Mouse (Mus musculus) forebrain, embryonic 13.5 days (tissue): ENCODE results near the gene Miip. TPM values are rescaled to one million over a fixed set of nuclear protein-coding genes. Genes with fewer than 3 reads are reported as not detected.

Experiments
- ATAC-seq: fragments of 200-750 bp; cut with Nextera tagmentation; 2 replicates; pipeline ENCODE4 v1.8.0; 2017
- H3K27ac ChIP-seq: fragments of 300-500 bp; sonication (generic); 2 replicates; pipeline ENCODE4 v1.5.1; 2015; ENCODE audit warnings: inconsistent platforms, mild to moderate bottlenecking, moderate library complexity
- H3K27me3 ChIP-seq: fragments of 300-500 bp; sonication (generic); 2 replicates; pipeline ENCODE4 v1.6.1; 2015; ENCODE audit warnings: mild to moderate bottlenecking, inconsistent platforms
- H3K36me3 ChIP-seq: fragments of 300-500 bp; sonication (generic); 2 replicates; pipeline ENCODE4 v1.6.1; 2015; ENCODE audit warnings: mild to moderate bottlenecking, inconsistent platforms; ENCODE audit not compliant: poor library complexity, severe bottlenecking
- H3K4me1 ChIP-seq: fragments of 300-500 bp; sonication (generic); 2 replicates; pipeline ENCODE4 v1.6.1; 2015; ENCODE audit warnings: inconsistent platforms
- H3K4me2 ChIP-seq: fragments of 300-500 bp; sonication (generic); 2 replicates; pipeline ENCODE4 v1.6.1; 2015; ENCODE audit warnings: inconsistent platforms, mild to moderate bottlenecking, moderate library complexity
- H3K4me3 ChIP-seq: fragments of 300-500 bp; sonication (generic); 2 replicates; pipeline ENCODE4 v1.5.1; 2015; ENCODE audit warnings: mild to moderate bottlenecking, inconsistent platforms
- H3K9ac ChIP-seq: fragments of 300-500 bp; sonication (generic); 2 replicates; pipeline ENCODE4 v1.6.1; 2015; ENCODE audit warnings: mild to moderate bottlenecking, inconsistent platforms
- H3K9me3 ChIP-seq: fragments of 300-500 bp; sonication (generic); replicated peaks from 2 replicates; pipeline ENCODE4 v1.6.1; 2016; ENCODE audit warnings: inconsistent platforms
- WGBS: fragments of 180-500 bp; shearing (Covaris S2); methylation state at CpG from one replicate; pipeline ENCODE4 v1.1.7; 2015; 5-methylcytosine and 5-hydroxymethylcytosine counted together
- polyA plus RNA-seq: library from polyadenylated mRNA; unstranded; fragments of >200 nt; fragmentation: Nextera tagmentation; extraction: Ambion mirVana; gene quantifications from 2 replicates; pipeline ENCODE4 v1.2.1, GENCODE M21; 2015

Gene Miip
- polyA plus RNA-seq, result 60.4 and 62.3 TPM in 2 replicates

- Histone ChIP-seq H3K4me3 (peak within 1 kb of the TSS; percentile 86), H3K36me3 (peaks cover 52% of the 10 kb centered on the region), H3K4me1 (peaks cover 26% of the 10 kb centered on the region), H3K9me3 (no peaks in the 10 kb centered on the region), H3K4me2 (peak within 1 kb of the TSS; percentile 91), H3K9ac (peak within 1 kb of the TSS; percentile 87), H3K27ac (peak within 1 kb of the TSS; percentile 80), H3K27me3 (no peaks in the 10 kb centered on the region)
- ATAC-seq, result peak; percentile 98
- WGBS, result under 1% methylated on average over 30 of the region's 30 CpGs
These were observed at the start of gene Miip, which contains the start of gene Fv1 for GRCm38 (mm10) chr4:147868450-147869031. Gene Miip, minus strand, starts transcription at chr4:147868816. Gene Fv1, plus strand, starts transcription at chr4:147868979.

GRCm38 (mm10) chr4:147909486-147909885, 40.9 kb upstream of the Miip start:
- H3K4me1 ChIP-seq, result peaks cover 4% of the 10 kb centered on the region
- WGBS, result 92% methylated on average over 5 of the region's 5 CpGs
- no peaks in the 10 kb centered on the region for H3K36me3 ChIP-seq
- ATAC-seq, result no peak
- no peak overlapping the region for H3K4me2 ChIP-seq
- H3K27ac ChIP-seq, result no peak overlapping the region
- no peaks in the 10 kb centered on the region for H3K9me3 ChIP-seq
- no peak overlapping the region for H3K4me3 ChIP-seq
- H3K27me3 ChIP-seq, result no peaks in the 10 kb centered on the region
- no peak overlapping the region for H3K9ac ChIP-seq

- Histone ChIP-seq H3K27me3 (no peaks in the 10 kb centered on the region), H3K4me2 (no peak overlapping the region), H3K36me3 (peaks cover 16% of the 10 kb centered on the region), H3K4me1 (peaks cover 14% of the 10 kb centered on the region), H3K9me3 (no peaks in the 10 kb centered on the region), H3K9ac (no peak overlapping the region), H3K27ac (no peak overlapping the region), H3K4me3 (no peak overlapping the region)
- ATAC-seq, result no peak
- WGBS, result 87% methylated on average over 5 of the region's 5 CpGs
These were observed 37.6 kb upstream of the Miip start for GRCm38 (mm10) chr4:147906230-147906629.

- Histone ChIP-seq H3K9me3 (no peaks in the 10 kb centered on the region), H3K9ac (peak overlapping the region; percentile 88), H3K4me1 (peaks cover 14% of the 10 kb centered on the region), H3K36me3 (peaks cover 24% of the 10 kb centered on the region), H3K27ac (0 out of 2 replicates have a peak overlapping the region, but pooled peaks have one; percentile 61), H3K4me3 (peak overlapping the region; percentile 90), H3K4me2 (peak overlapping the region; percentile 59), H3K27me3 (no peaks in the 10 kb centered on the region)
- WGBS, result 0% methylated on average over 8 of the region's 8 CpGs
- ATAC-seq, result peak; percentile 50; the same call in 1 of the 2 replicates
These were observed 36.6 kb upstream of the Miip start for GRCm38 (mm10) chr4:147905090-147905659.

GRCm38 (mm10) chr4:147904313-147905089, 35.9 kb upstream of the Miip start, which contains the start of gene Mfn2:
Gene Mfn2, minus strand, starts transcription at chr4:147904704.
- H3K9me3 ChIP-seq, result no peaks in the 10 kb centered on the region
- peaks cover 31% of the 10 kb centered on the region for H3K36me3 ChIP-seq
- peak within 1 kb of the TSS; percentile 61 for H3K27ac ChIP-seq
- H3K4me2 ChIP-seq, result peak within 1 kb of the TSS; percentile 68
- peak within 1 kb of the TSS; percentile 88 for H3K9ac ChIP-seq
- H3K4me1 ChIP-seq, result peaks cover 14% of the 10 kb centered on the region
- ATAC-seq, result peak; percentile 96
- WGBS, result under 1% methylated on average over 53 of the region's 59 CpGs
- peak within 1 kb of the TSS; percentile 90 for H3K4me3 ChIP-seq
- H3K27me3 ChIP-seq, result no peaks in the 10 kb centered on the region

GRCm38 (mm10) chr4:147903601-147904000, 35.0 kb upstream of the Miip start:
- no peaks in the 10 kb centered on the region for H3K27me3 ChIP-seq
- H3K9ac ChIP-seq, result peak overlapping the region; percentile 88
- no peaks in the 10 kb centered on the region for H3K9me3 ChIP-seq
- peak overlapping the region; percentile 68 for H3K4me2 ChIP-seq
- ATAC-seq, result no peak
- H3K4me1 ChIP-seq, result peaks cover 14% of the 10 kb centered on the region
- H3K4me3 ChIP-seq, result peak overlapping the region; percentile 90
- no peak overlapping the region for H3K27ac ChIP-seq
- H3K36me3 ChIP-seq, result peaks cover 40% of the 10 kb centered on the region
- WGBS, result 86% methylated on average over 3 of the region's 3 CpGs

- no peaks in the 10 kb centered on the region for H3K9me3 ChIP-seq
- no peak overlapping the region for H3K4me3 ChIP-seq
- no peak for ATAC-seq
- peaks cover 14% of the 10 kb centered on the region for H3K4me1 ChIP-seq
- H3K9ac ChIP-seq, result no peak overlapping the region
- H3K36me3 ChIP-seq, result peaks cover 46% of the 10 kb centered on the region
- H3K4me2 ChIP-seq, result peak overlapping the region; percentile 68
- H3K27ac ChIP-seq, result no peak overlapping the region
- WGBS, result 94% methylated on average over 12 of the region's 12 CpGs
- H3K27me3 ChIP-seq, result no peaks in the 10 kb centered on the region
These were observed 34.4 kb upstream of the Miip start for GRCm38 (mm10) chr4:147902906-147903500.

GRCm38 (mm10) chr4:147900452-147900851, 31.8 kb upstream of the Miip start:
- no peak overlapping the region for H3K4me2 ChIP-seq
- H3K9ac ChIP-seq, result no peak overlapping the region
- no peak overlapping the region for H3K4me3 ChIP-seq
- no peak overlapping the region for H3K27ac ChIP-seq
- H3K9me3 ChIP-seq, result no peaks in the 10 kb centered on the region
- peaks cover 14% of the 10 kb centered on the region for H3K4me1 ChIP-seq
- 90% methylated on average over 7 of the region's 7 CpGs for WGBS
- no peaks in the 10 kb centered on the region for H3K27me3 ChIP-seq
- H3K36me3 ChIP-seq, result peaks cover 71% of the 10 kb centered on the region
- ATAC-seq, result no peak

GRCm38 (mm10) chr4:147897348-147897747, 28.7 kb upstream of the Miip start:
- 85% methylated on average over 3 of the region's 3 CpGs for WGBS

GRCm38 (mm10) chr4:147896411-147896810, 27.8 kb upstream of the Miip start:
- ATAC-seq, result no peak
- no peaks in the 10 kb centered on the region for H3K27me3 ChIP-seq
- H3K9me3 ChIP-seq, result no peaks in the 10 kb centered on the region
- no peaks in the 10 kb centered on the region for H3K4me1 ChIP-seq
- H3K4me3 ChIP-seq, result no peak overlapping the region
- peaks cover 93% of the 10 kb centered on the region for H3K36me3 ChIP-seq
- WGBS, result 59% methylated on average over 1 of the region's 1 CpGs
- no peak overlapping the region for H3K27ac ChIP-seq
- no peak overlapping the region for H3K4me2 ChIP-seq
- no peak overlapping the region for H3K9ac ChIP-seq

More at GRCm38 (mm10) chr4:147897348-147897747, 28.7 kb upstream of the Miip start:
- no peak overlapping the region for H3K4me3 ChIP-seq
- H3K9me3 ChIP-seq, result no peaks in the 10 kb centered on the region
- H3K9ac ChIP-seq, result no peak overlapping the region
- H3K27me3 ChIP-seq, result no peaks in the 10 kb centered on the region
- no peak overlapping the region for H3K4me2 ChIP-seq
- no peaks in the 10 kb centered on the region for H3K4me1 ChIP-seq
- no peak for ATAC-seq
- peaks cover 91% of the 10 kb centered on the region for H3K36me3 ChIP-seq
- no peak overlapping the region for H3K27ac ChIP-seq

GRCm38 (mm10) chr4:147895815-147896330, 27.3 kb upstream of the Miip start:
- Histone ChIP-seq H3K4me2 (no peak overlapping the region), H3K4me1 (no peaks in the 10 kb centered on the region), H3K9ac (no peak overlapping the region), H3K27ac (no peak overlapping the region), H3K27me3 (no peaks in the 10 kb centered on the region), H3K9me3 (no peaks in the 10 kb centered on the region), H3K4me3 (no peak overlapping the region), H3K36me3 (peaks cover 97% of the 10 kb centered on the region)
- ATAC-seq, result no peak
- 92% methylated on average over 4 of the region's 4 CpGs for WGBS
